Comparison of ENCODE assay signal across 8 mouse cellular contexts in genomic region chr14:19706454-19706853, GRCm38 (mm10). TPM values are rescaled to one million over a fixed set of nuclear protein-coding genes. Genes with fewer than 3 reads are reported as not detected.
DNase-seq lines count a peak whose midpoint lies in the region; ATAC-seq and TF ChIP-seq lines count a peak whose summit lies in the region.
"Had no signal": no experiment of that assay in that cellular context is flagged by ENCODE, and none has a peak within 500 bp of the region (broad histone marks: within the 10 kb centered on the region; RNA-seq: fewer than 3 reads in every experiment).

No protein-coding gene starts in this region.

- H3K79me2 ChIP-seq in MEL (ENCODE audit: control insufficient read depth, insufficient read depth, low read length, poor library complexity): no peaks in the 10 kb centered on the region

- DNase-seq in MEL (ENCODE audit: low read depth, low spot score): peak; percentile 64
- peak; percentile 90 for DNase-seq in brain, embryonic 14.5 days (ENCODE audit: low read depth)
- peak; percentile 32 for DNase-seq in fibroblast of lung, adult 2 months (ENCODE audit: low read depth)
- DNase-seq in heart, postnatal 36 days: peak; percentile 70 to 77
- peak; percentile 51 for DNase-seq in large intestine, adult 2 months (ENCODE audit: low read depth, low spot score)
- DNase-seq in lung, postnatal 0 days (ENCODE audit: low spot score): peak; percentile 87
- DNase-seq in retina, postnatal 7 days (ENCODE audit: low read depth, low spot score): peak; percentile 62

- H3K36me3 ChIP-seq in MEL (ENCODE audit: control insufficient read depth in 1 of 2, insufficient read depth in 2 of 2, low read length in 2 of 2): no peaks in the 10 kb centered on the region
- no peaks in the 10 kb centered on the region for H3K36me3 ChIP-seq in lung, postnatal 0 days (ENCODE audit: insufficient read depth, low read length)

- no peak overlapping the region for H3K9ac ChIP-seq in MEL (ENCODE audit: control insufficient read depth, low read depth, low read length, poor library complexity, severe bottlenecking)
- H3K9ac ChIP-seq in lung, postnatal 0 days (replicated peaks; ENCODE audit: low read depth): no peak overlapping the region

- H3K4me3 ChIP-seq in MEL (ENCODE audit: control insufficient read depth in 1 of 2, insufficient read depth in 1 of 2, low read depth in 2 of 2, low read length in 2 of 2): no peak overlapping the region
- H3K4me3 ChIP-seq in lung, postnatal 0 days (ENCODE audit: low read depth, low read length): no peak overlapping the region

- intact Hi-C loops in heart, postnatal 36 days (cut with DNase I): loop anchor here (1.0 to 2.0 kb wide), 4 partner anchors 26 to 364 kb away; partner anchors contain the start of gene Nid2

- H3K4me2 ChIP-seq in lung, postnatal 0 days (replicated peaks; ENCODE audit: low read depth, low read length): no peak overlapping the region

- peaks cover 0 to 3% of the 10 kb centered on the region in 2 experiments; a peak in 1 of 4 replicates for H3K27me3 ChIP-seq in MEL (ENCODE audit: control insufficient read depth in 1 of 2, insufficient read depth in 2 of 2, low read length in 2 of 2)
- H3K27me3 ChIP-seq in lung, postnatal 0 days (replicated peaks; ENCODE audit: insufficient read depth, low read length): no peaks in the 10 kb centered on the region

- no peak for TF ChIP-seq EP300 in MEL (IDR thresholded peaks at IDR 0.05; ENCODE audit: low read depth in 1 of 2, low read length in 2 of 2)
- no peak for TF ChIP-seq EP300 in lung, postnatal 0 days (IDR thresholded peaks at IDR 0.05)

- peak; percentile 76 to 91 (median 82) for TF ChIP-seq CTCF in MEL (IDR thresholded peaks at IDR 0.05 in 2 of 3, conservative IDR thresholded peaks at IDR 0.05 in 1 of 3; ENCODE audit: control insufficient read depth in 1 of 3, insufficient read depth in 1 of 3, low read depth in 2 of 3, low read length in 3 of 3, poor library complexity in 1 of 3, severe bottlenecking in 1 of 3)
- TF ChIP-seq CTCF in brain, embryonic 14.5 days (IDR thresholded peaks at IDR 0.05; ENCODE audit: borderline replicate concordance, extremely low read depth, insufficient read depth, insufficient read length): peak; percentile 97
- TF ChIP-seq CTCF in lung, postnatal 0 days (IDR thresholded peaks at IDR 0.05): peak; percentile 97

- peak; percentile 86 for TF ChIP-seq RAD21 in MEL (IDR thresholded peaks at IDR 0.05; ENCODE audit: low read depth, low read length)

- ATAC-seq in lung, postnatal 0 days: peak; percentile 44; the same call in 1 of the 2 replicates

- no peak overlapping the region for H3K27ac ChIP-seq in MEL (ENCODE audit: control insufficient read depth, low read depth, low read length)
- H3K27ac ChIP-seq in lung, postnatal 0 days (ENCODE audit: low read length): no peak overlapping the region
- H3K27ac ChIP-seq: macrophage had no signal

- H3K9me3 ChIP-seq in MEL (replicated peaks; ENCODE audit: insufficient read depth, low read length): no peaks in the 10 kb centered on the region
- no peaks in the 10 kb centered on the region for H3K9me3 ChIP-seq in lung, postnatal 0 days (ENCODE audit: low read length)

- WGBS in large intestine, adult 2 months: under 1% methylated on average over 5 of the region's 5 CpGs
- WGBS in lung, postnatal 0 days: 0% methylated on average over 5 of the region's 5 CpGs

- TF ChIP-seq POLR2A in MEL (IDR thresholded peaks at IDR 0.05; ENCODE audit: control insufficient read depth in 1 of 2, insufficient read depth in 1 of 2, low read depth in 1 of 2, low read length in 2 of 2, poor library complexity in 1 of 2): no peak
- no peak for TF ChIP-seq POLR2A in brain, embryonic 14.5 days (IDR thresholded peaks at IDR 0.05; ENCODE audit: borderline replicate concordance, extremely low read depth, insufficient read depth, insufficient read length, poor library complexity, severe bottlenecking)

- no peaks in the 10 kb centered on the region for H3K4me1 ChIP-seq in MEL (ENCODE audit: control insufficient read depth in 1 of 2, insufficient read depth in 2 of 2, low read length in 2 of 2)
- 0 out of 2 replicates have a peak, but pooled peaks cover 3% of the 10 kb centered on the region for H3K4me1 ChIP-seq in lung, postnatal 0 days (ENCODE audit: insufficient read depth, low read depth, low read length)

TF ChIP-seq in MEL, 35 proteins besides CTCF, POLR2A, EP300 and RAD21:
- peak; percentile 79 for TF ChIP-seq ZC3H11A (IDR thresholded peaks at IDR 0.05; ENCODE audit: low read depth, low read length)
- TF ChIP-seq SMC3 (IDR thresholded peaks at IDR 0.05; ENCODE audit: low read depth, low read length): peak; percentile 69
- no peak for TF ChIP-seq MAX (IDR thresholded peaks at IDR 0.05; ENCODE audit: low read length)

RNA-seq across cellular contexts. Expression of gene Nid2, which starts 44.6 kb away (rescaled TPM):
- not detected in 2 replicates for total RNA-seq in MEL (2012; rRNA removed)
- polyA plus RNA-seq in MEL (2012; ENCODE audit: insufficient read depth in 1 of 2, insufficient read length in 2 of 2, low read depth in 1 of 2, low replicate concordance in 2 of 2, missing spikeins in 1 of 2): not detected
- 13.8 and 33.2 TPM in 2 replicates for polyA plus RNA-seq in brain, embryonic 14.5 days (2012; rRNA removed)
- 10 to 100 TPM; 35.0 to 36.3 TPM for total RNA-seq in heart, postnatal 36 days (2021)
- polyA plus RNA-seq in large intestine, adult 2 months (2012; rRNA removed): 4.7 and 7.4 TPM in 2 replicates
- 39.0 and 40.4 TPM in 2 replicates for polyA plus RNA-seq in lung, postnatal 0 days (2015; fragmentation: Nextera tagmentation; extraction: Ambion mirVana)

Comparison
In these comparisons a context has a peak if more than half of its experiments do, and no peak if none do; other contexts are left out.
1. DNase-seq: peak in every context shown above with its lines; median percentile 90 in brain, embryonic 14.5 days; 87 in lung, postnatal 0 days; 74 in heart, postnatal 36 days; 64 in MEL; 62 in retina, postnatal 7 days; 51 in large intestine, adult 2 months; 32 in fibroblast of lung, adult 2 months.